Mouse (Mus musculus) heart, embryonic 15.5 days (tissue): ENCODE results near the gene Hopx. TPM values are rescaled to one million over a fixed set of nuclear protein-coding genes. Genes with fewer than 3 reads are reported as not detected.
A peak's percentile ranks its signal among the peaks of the same experiment; 100 is the strongest.

Source experiments
- ATAC-seq: fragments of 200-750 bp; cut with Nextera tagmentation; replicated peaks from 2 replicates; pipeline ENCODE4 v1.8.0; 2017; ENCODE audit warnings: low read depth, moderate TSS enrichment; ENCODE audit not compliant: insufficient number of reproducible peaks, insufficient read depth, low FRiP score
- H3K27ac ChIP-seq: fragments of 300-500 bp; sonication (generic); 2 replicates; pipeline ENCODE4 v1.5.1; 2015; ENCODE audit warnings: mild to moderate bottlenecking, inconsistent platforms
- H3K27me3 ChIP-seq: fragments of 300-500 bp; sonication (generic); 2 replicates; pipeline ENCODE4 v1.6.1; 2015; ENCODE audit warnings: inconsistent platforms
- H3K36me3 ChIP-seq: fragments of 300-500 bp; sonication (generic); 2 replicates; pipeline ENCODE4 v1.6.1; 2015; ENCODE audit warnings: mild to moderate bottlenecking, inconsistent platforms
- H3K4me1 ChIP-seq: fragments of 300-500 bp; sonication (generic); replicated peaks from 2 replicates; pipeline ENCODE4 v1.6.1; 2015; ENCODE audit warnings: inconsistent platforms
- H3K4me2 ChIP-seq: fragments of 300-500 bp; sonication (generic); 2 replicates; pipeline ENCODE4 v1.6.1; 2015; ENCODE audit warnings: inconsistent platforms, mild to moderate bottlenecking, moderate library complexity
- H3K4me3 ChIP-seq: fragments of 300-500 bp; sonication (generic); 2 replicates; pipeline ENCODE4 v1.5.1; 2015; ENCODE audit warnings: mild to moderate bottlenecking, inconsistent platforms
- H3K9ac ChIP-seq: fragments of 300-500 bp; sonication (generic); 2 replicates; pipeline ENCODE4 v1.6.1; 2015; ENCODE audit warnings: mild to moderate bottlenecking, inconsistent platforms
- H3K9me3 ChIP-seq: fragments of 300-500 bp; sonication (generic); replicated peaks from 2 replicates; pipeline ENCODE4 v1.6.1; 2016; ENCODE audit warnings: inconsistent platforms
- WGBS: fragments of 180-500 bp; shearing (Covaris S2); methylation state at CpG from one replicate; pipeline ENCODE4 v1.1.7; 2015; ENCODE audit warnings: mixed read lengths; 5-methylcytosine and 5-hydroxymethylcytosine counted together
- polyA plus RNA-seq: library from polyadenylated mRNA; unstranded; fragments of >200 nt; fragmentation: Nextera tagmentation; extraction: Ambion mirVana; gene quantifications from 2 replicates; pipeline ENCODE4 v1.2.1, GENCODE M21; 2015

Hopx gene
- polyA plus RNA-seq, 1 experiment from 2014 or later, result 23.6 TPM

GRCm38 (mm10) chr5:77132457-77133135 is 17.7 kb upstream of the Hopx start:
- Histone ChIP-seq H3K36me3 (no peaks in the 10 kb centered on the region), H3K27ac (no peak overlapping the region), H3K4me2 (no peak overlapping the region), H3K9ac (no peak overlapping the region), H3K4me3 (no peak overlapping the region), H3K27me3 (no peaks in the 10 kb centered on the region), H3K9me3 (no peaks in the 10 kb centered on the region), H3K4me1 (peaks cover 46% of the 10 kb centered on the region)
- ATAC-seq, result no peak
- 83% methylated on average over 2 of the region's 2 CpGs for WGBS

- 89% methylated on average over 8 of the region's 8 CpGs for WGBS
- no peak for ATAC-seq
- H3K27ac ChIP-seq, result peak overlapping the region; percentile 94
These were observed 17.0 kb upstream of the Hopx start for GRCm38 (mm10) chr5:77131879-77132278.

GRCm38 (mm10) chr5:77130310-77131020 is 15.5 kb upstream of the Hopx start:
- Histone ChIP-seq H3K27ac (peak overlapping the region; percentile 94), H3K4me3 (no peak overlapping the region), H3K36me3 (no peaks in the 10 kb centered on the region), H3K9me3 (no peaks in the 10 kb centered on the region), H3K4me2 (peak overlapping the region; percentile 43), H3K4me1 (peaks cover 39% of the 10 kb centered on the region), H3K9ac (no peak overlapping the region), H3K27me3 (no peaks in the 10 kb centered on the region)
- peak; percentile 91 for ATAC-seq
- WGBS, result 18% methylated on average over 16 of the region's 16 CpGs

More at GRCm38 (mm10) chr5:77131879-77132278, 17.0 kb upstream of the Hopx start:
- no peak overlapping the region for H3K9ac ChIP-seq
- no peak overlapping the region for H3K4me3 ChIP-seq
- no peak overlapping the region for H3K4me2 ChIP-seq
- H3K36me3 ChIP-seq, result no peaks in the 10 kb centered on the region
- peaks cover 44% of the 10 kb centered on the region for H3K4me1 ChIP-seq
- no peaks in the 10 kb centered on the region for H3K9me3 ChIP-seq
- H3K27me3 ChIP-seq, result no peaks in the 10 kb centered on the region

- ATAC-seq, result peak; percentile 55
- Histone ChIP-seq H3K27me3 (no peaks in the 10 kb centered on the region), H3K36me3 (no peaks in the 10 kb centered on the region), H3K4me3 (no peak overlapping the region), H3K9ac (no peak overlapping the region), H3K4me1 (peaks cover 40% of the 10 kb centered on the region), H3K4me2 (peak overlapping the region; percentile 43), H3K9me3 (no peaks in the 10 kb centered on the region), H3K27ac (peak overlapping the region; percentile 94)
- 21% methylated on average over 2 of the region's 2 CpGs for WGBS
These were observed 15.0 kb upstream of the Hopx start for GRCm38 (mm10) chr5:77129907-77130306.

GRCm38 (mm10) chr5:77128854-77129253 is 13.9 kb upstream of the Hopx start:
- ATAC-seq, result no peak
- Histone ChIP-seq H3K27me3 (no peaks in the 10 kb centered on the region), H3K9ac (no peak overlapping the region), H3K4me2 (no peak overlapping the region), H3K9me3 (no peaks in the 10 kb centered on the region), H3K4me1 (peaks cover 50% of the 10 kb centered on the region), H3K27ac (peak overlapping the region; percentile 94), H3K36me3 (no peaks in the 10 kb centered on the region), H3K4me3 (no peak overlapping the region)
- 88% methylated on average over 4 of the region's 4 CpGs for WGBS

GRCm38 (mm10) chr5:77126415-77126968 is 11.6 kb upstream of the Hopx start:
- WGBS, result 50% methylated on average over 3 of the region's 3 CpGs
- H3K4me1 ChIP-seq, result peaks cover 59% of the 10 kb centered on the region
- H3K9me3 ChIP-seq, result no peaks in the 10 kb centered on the region
- H3K36me3 ChIP-seq, result no peaks in the 10 kb centered on the region
- no peak overlapping the region for H3K4me2 ChIP-seq
- no peak for ATAC-seq
- H3K27me3 ChIP-seq, result no peaks in the 10 kb centered on the region
- H3K4me3 ChIP-seq, result no peak overlapping the region
- H3K27ac ChIP-seq, result peak overlapping the region; percentile 78
- H3K9ac ChIP-seq, result no peak overlapping the region

GRCm38 (mm10) chr5:77124817-77125283 is 9.9 kb upstream of the Hopx start:
- Histone ChIP-seq H3K4me1 (peaks cover 50% of the 10 kb centered on the region), H3K4me2 (no peak overlapping the region), H3K4me3 (no peak overlapping the region), H3K9ac (no peak overlapping the region), H3K36me3 (no peaks in the 10 kb centered on the region), H3K27ac (peak overlapping the region; percentile 75), H3K9me3 (no peaks in the 10 kb centered on the region), H3K27me3 (no peaks in the 10 kb centered on the region)
- 36% methylated on average over 4 of the region's 4 CpGs for WGBS
- ATAC-seq, result 0 out of 2 replicates have a peak, but pooled peaks have one; percentile 50

- ATAC-seq, result no peak
- WGBS, result 59% methylated on average over 4 of the region's 4 CpGs
- no peak overlapping the region for H3K4me2 ChIP-seq
- no peak overlapping the region for H3K4me3 ChIP-seq
- no peaks in the 10 kb centered on the region for H3K27me3 ChIP-seq
- H3K36me3 ChIP-seq, result no peaks in the 10 kb centered on the region
- H3K4me1 ChIP-seq, result peaks cover 47% of the 10 kb centered on the region
- H3K9ac ChIP-seq, result no peak overlapping the region
- no peaks in the 10 kb centered on the region for H3K9me3 ChIP-seq
- peak overlapping the region; percentile 75 for H3K27ac ChIP-seq
These were observed 9.2 kb upstream of the Hopx start for GRCm38 (mm10) chr5:77124165-77124564.

GRCm38 (mm10) chr5:77123597-77123996 is 8.7 kb upstream of the Hopx start:
- no peaks in the 10 kb centered on the region for H3K36me3 ChIP-seq
- no peaks in the 10 kb centered on the region for H3K27me3 ChIP-seq
- no peak for ATAC-seq
- H3K9me3 ChIP-seq, result no peaks in the 10 kb centered on the region
- peak overlapping the region; percentile 75 for H3K27ac ChIP-seq
- no peak overlapping the region for H3K4me3 ChIP-seq
- H3K9ac ChIP-seq, result no peak overlapping the region
- WGBS, result 71% methylated on average over 9 of the region's 9 CpGs
- no peak overlapping the region for H3K4me2 ChIP-seq
- H3K4me1 ChIP-seq, result peaks cover 47% of the 10 kb centered on the region

GRCm38 (mm10) chr5:77122254-77123192 is 7.6 kb upstream of the Hopx start:
- WGBS, result 35% methylated on average over 20 of the region's 20 CpGs
- peak overlapping the region; percentile 35 for H3K27ac ChIP-seq
- no peak overlapping the region for H3K4me2 ChIP-seq
- H3K4me3 ChIP-seq, result no peak overlapping the region
- ATAC-seq, result no peak
- H3K36me3 ChIP-seq, result no peaks in the 10 kb centered on the region
- H3K4me1 ChIP-seq, result peaks cover 50% of the 10 kb centered on the region
- no peaks in the 10 kb centered on the region for H3K27me3 ChIP-seq
- no peak overlapping the region for H3K9ac ChIP-seq
- H3K9me3 ChIP-seq, result no peaks in the 10 kb centered on the region

- H3K36me3 ChIP-seq, result no peaks in the 10 kb centered on the region
- H3K27ac ChIP-seq, result no peak overlapping the region
- ATAC-seq, result no peak
- H3K9ac ChIP-seq, result no peak overlapping the region
- no peaks in the 10 kb centered on the region for H3K9me3 ChIP-seq
- H3K4me2 ChIP-seq, result no peak overlapping the region
- H3K4me3 ChIP-seq, result no peak overlapping the region
- H3K27me3 ChIP-seq, result no peaks in the 10 kb centered on the region
- H3K4me1 ChIP-seq, result peaks cover 46% of the 10 kb centered on the region
- WGBS, result 66% methylated on average over 7 of the region's 7 CpGs
These were observed 5.8 kb upstream of the Hopx start for GRCm38 (mm10) chr5:77120701-77121100.
